Mouse (Mus musculus) heart, adult 2 months (tissue): Measurements from ENCODE around the gene Zcwpw1. TPM values are rescaled to one million over a fixed set of nuclear protein-coding genes. Genes with fewer than 3 reads are reported as not detected.
"Not testable (repeated sequence)": the region's sequence is repeated elsewhere in the genome, so short reads cannot be mapped to it uniquely, and the experiment has no call there.

Experiments used
- DNase-seq, 2 experiments: peaks; one replicate each; pipeline ENCODE4 v3.0.0; 2021
- H3K27ac ChIP-seq: fragments of 200-600 bp; 2 replicates; pipeline ENCODE4 v1.8.1; 2022
- H3K27me3 ChIP-seq: fragments of 200-500 bp; 2 replicates; pipeline ENCODE4 v1.6.1; 2012; ENCODE audit warnings: mild to moderate bottlenecking, low read length, inconsistent platforms, mixed read lengths; ENCODE audit not compliant: control insufficient read depth, insufficient read depth
- H3K36me3 ChIP-seq: fragments of 200-500 bp; 2 replicates; pipeline ENCODE4 v1.6.1; 2012; ENCODE audit warnings: low read length, inconsistent platforms; ENCODE audit not compliant: control insufficient read depth, insufficient read depth
- H3K4me1 ChIP-seq: fragments of 200-500 bp; 2 replicates; pipeline ENCODE4 v1.6.1; 2011; ENCODE audit warnings: low read length; ENCODE audit not compliant: control insufficient read depth, insufficient read depth
- H3K4me3 ChIP-seq: fragments of 200-600 bp; 2 replicates; pipeline ENCODE4 v1.8.1; 2022
- H3K79me2 ChIP-seq: fragments of 200-500 bp; replicated peaks from 2 replicates; pipeline ENCODE4 v1.6.1; 2012; ENCODE audit warnings: mild to moderate bottlenecking, inconsistent platforms, low read length, moderate library complexity, mixed read lengths; ENCODE audit not compliant: control insufficient read depth, insufficient read depth
- H3K9ac ChIP-seq: fragments of 200-500 bp; 2 replicates; pipeline ENCODE4 v1.6.1; 2012; ENCODE audit warnings: low read depth, mild to moderate bottlenecking, control low read depth, inconsistent platforms, low read length, mixed read lengths
- CTCF ChIP-seq: fragments of 200-600 bp; IDR thresholded peaks from 2 replicates; pipeline ENCODE4 v1.8.1; 2022; ENCODE audit warnings: antibody characterized with exemption, mild to moderate bottlenecking, moderate library complexity
- EP300 ChIP-seq: fragments of 200-500 bp; IDR thresholded peaks from 2 replicates; pipeline ENCODE4 v1.6.1; 2011; ENCODE audit warnings: low read depth, low read length, control low read depth; ENCODE audit not compliant: insufficient read depth
- POLR2A ChIP-seq: fragments of 200-500 bp; IDR thresholded peaks from 2 replicates; pipeline ENCODE4 v1.6.1; 2011; ENCODE audit warnings: mild to moderate bottlenecking, low read depth, low read length, control low read depth; ENCODE audit not compliant: insufficient read depth
- WGBS: fragments of 180-500 bp; shearing (Covaris S2); methylation state at CpG from one replicate; pipeline ENCODE4 v1.1.7; 2018; 5-methylcytosine and 5-hydroxymethylcytosine counted together
- intact Hi-C: fragments of 180-260 bp; cut with DNase I; formaldehyde crosslinking; loops from one replicate; pipeline ENCODE4 v1.15.1; 2025
- polyA plus RNA-seq: library from polyadenylated mRNA; depleted of rRNA; stranded (reverse); fragments of >200 nt; gene quantifications from 2 replicates; pipeline ENCODE4 v1.2.3, GENCODE M21; 2012
- total RNA-seq, 2 experiments: library from RNA; stranded (reverse); gene quantifications; 2 replicates each; pipeline ENCODE4 v1.2.3; 2021

Zcwpw1 gene
- total and polyA plus RNA-seq, 3 experiments: 0.39 to 0.52 (median 0.44) TPM

DNA sequence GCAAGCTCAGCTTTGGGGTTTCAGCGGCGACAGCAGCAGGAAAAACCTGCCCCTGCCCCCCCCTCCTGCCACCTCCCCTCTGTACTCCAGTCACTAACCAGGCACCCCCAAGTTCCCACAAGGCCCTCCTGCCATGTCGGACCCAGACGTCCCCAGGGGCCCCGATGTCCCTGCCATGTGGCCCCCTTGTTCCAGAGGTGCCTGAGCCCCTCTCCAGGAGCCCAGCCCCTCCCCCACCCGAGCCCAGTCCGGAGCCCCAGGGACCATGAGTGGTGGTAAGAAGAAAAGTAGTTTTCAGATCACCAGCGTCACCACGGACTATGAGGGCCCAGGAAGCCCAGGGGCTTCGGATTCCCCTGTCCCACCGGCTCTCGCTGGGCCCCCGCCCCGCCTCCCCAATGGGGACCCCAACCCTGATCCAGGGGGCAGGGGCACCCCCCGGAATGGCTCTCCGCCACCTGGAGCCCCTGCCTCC lies 40.7 kb upstream of the Zcwpw1 start:
- TF ChIP-seq POLR2A: no peak
- no peak for TF ChIP-seq EP300
- TF ChIP-seq CTCF: no peak
- Histone ChIP-seq H3K36me3 (peaks cover 5% of the 10 kb centered on the region; the same call in 1 of the 2 replicates), H3K4me1 (peaks cover 6% of the 10 kb centered on the region), H3K27me3 (no peaks in the 10 kb centered on the region), H3K79me2 (no peaks in the 10 kb centered on the region), H3K4me3 (peak overlapping the region; percentile 59), H3K9ac (peak overlapping the region; percentile 87), H3K27ac (peak overlapping the region; percentile 99)
- 2% methylated on average over 16 of the region's 16 CpGs for WGBS
- peak; percentile 55 to 67 for DNase-seq
- intact Hi-C loops: loop anchor here (5.0 kb wide), 2 partner anchors 215 to 235 kb away; partner anchors contain the start of genes Epo and Gnb2

DNA sequence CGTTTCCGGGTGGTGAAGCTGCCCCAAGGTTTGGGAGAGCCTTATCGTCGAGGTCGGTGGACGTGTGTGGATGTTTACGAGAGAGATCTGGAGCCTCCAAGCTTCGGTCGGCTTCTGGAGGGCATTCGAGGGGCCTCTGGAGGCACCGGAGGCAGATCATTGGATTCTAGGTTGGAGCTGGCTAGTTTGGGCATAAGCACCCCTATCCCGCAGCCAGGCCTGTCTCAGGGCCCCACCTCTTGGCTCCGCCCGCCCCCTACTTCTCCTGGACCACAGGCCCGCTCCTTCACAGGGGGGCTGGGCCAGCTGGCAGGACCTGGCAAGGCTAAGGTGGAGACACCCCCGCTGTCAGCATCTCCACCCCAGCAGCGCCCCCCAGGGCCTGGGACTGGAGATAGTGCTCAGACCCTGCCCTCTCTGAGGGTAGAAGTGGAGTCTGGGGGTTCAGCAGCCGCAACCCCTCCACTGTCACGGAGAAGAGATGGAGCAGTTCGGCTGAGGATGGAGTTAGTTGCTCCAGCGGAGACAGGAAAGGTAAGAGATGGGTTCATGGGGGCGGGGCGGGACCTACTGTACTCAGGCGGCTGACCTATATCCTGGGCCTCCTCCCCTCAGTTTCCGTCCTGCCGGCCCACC lies 40.2 kb upstream of the Zcwpw1 start:
- peak; percentile 74 to 82 for DNase-seq
- H3K4me1 ChIP-seq: peaks cover 8% of the 10 kb centered on the region
- no peaks in the 10 kb centered on the region for H3K27me3 ChIP-seq
- intact Hi-C loops: loop anchor here (5.0 kb wide), 2 partner anchors 215 to 235 kb away; partner anchors contain the start of genes Epo and Gnb2
- no peaks in the 10 kb centered on the region for H3K79me2 ChIP-seq
- peak overlapping the region; percentile 99 for H3K27ac ChIP-seq
- peak overlapping the region; percentile 59 for H3K4me3 ChIP-seq
- WGBS: 2% methylated on average over 26 of the region's 26 CpGs
- peak overlapping the region; percentile 87 for H3K9ac ChIP-seq
- peaks cover 10% of the 10 kb centered on the region; the same call in 1 of the 2 replicates for H3K36me3 ChIP-seq
- TF ChIP-seq EP300 (no peak), CTCF (peak; percentile 29), POLR2A (no peak)

DNA sequence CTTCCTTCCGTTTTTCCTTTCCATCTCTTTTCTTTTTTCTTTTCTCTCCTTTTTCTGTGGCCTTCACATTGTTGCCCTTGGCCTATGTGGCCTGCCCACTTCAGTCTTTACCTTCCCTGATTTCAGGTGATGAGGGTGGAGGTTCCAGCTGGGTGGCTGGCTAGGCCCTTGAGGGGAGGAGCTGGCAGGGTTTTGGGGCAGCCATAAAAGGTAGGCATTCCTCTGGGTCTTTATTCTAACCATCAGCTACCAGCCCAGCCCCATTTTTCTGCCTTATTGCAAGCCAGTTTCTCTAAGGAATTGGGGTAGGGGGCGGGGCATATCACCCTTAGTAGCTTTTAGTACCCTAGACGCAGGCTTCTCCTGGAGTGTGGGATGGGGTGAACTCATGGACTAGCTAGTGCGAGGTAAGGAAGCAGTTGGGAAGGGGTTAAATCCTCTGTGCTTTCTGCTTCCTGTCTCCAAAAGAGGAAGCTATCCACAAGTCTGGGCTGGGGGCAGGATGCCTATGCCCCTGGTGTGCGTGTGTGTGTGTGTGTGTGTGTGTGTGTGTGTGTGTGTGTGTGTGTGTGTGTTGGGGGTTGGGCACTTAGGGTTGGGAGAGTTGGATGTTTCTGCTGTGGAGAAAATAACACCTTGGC lies 39.3 kb upstream of the Zcwpw1 start:
- H3K4me1 ChIP-seq: peaks cover 10% of the 10 kb centered on the region
- H3K9ac ChIP-seq: peak overlapping the region; percentile 56
- TF ChIP-seq CTCF: no peak
- 0 out of 2 replicates have a peak, but pooled peaks have one; percentile 27 for TF ChIP-seq EP300
- no peak for TF ChIP-seq POLR2A
- intact Hi-C loops: loop anchor here (5.0 kb wide), 2 partner anchors 216 to 236 kb away; partner anchors contain the start of genes Epo and Gnb2
- H3K27ac ChIP-seq: peak overlapping the region; percentile 99
- no peaks in the 10 kb centered on the region for H3K79me2 ChIP-seq
- no peaks in the 10 kb centered on the region for H3K27me3 ChIP-seq
- WGBS: 10% methylated on average over 5 of the region's 5 CpGs
- H3K4me3 ChIP-seq: peak overlapping the region; percentile 44
- peak; percentile 53 to 67 for DNase-seq
- peaks cover 13% of the 10 kb centered on the region; the same call in 1 of the 2 replicates for H3K36me3 ChIP-seq

DNA sequence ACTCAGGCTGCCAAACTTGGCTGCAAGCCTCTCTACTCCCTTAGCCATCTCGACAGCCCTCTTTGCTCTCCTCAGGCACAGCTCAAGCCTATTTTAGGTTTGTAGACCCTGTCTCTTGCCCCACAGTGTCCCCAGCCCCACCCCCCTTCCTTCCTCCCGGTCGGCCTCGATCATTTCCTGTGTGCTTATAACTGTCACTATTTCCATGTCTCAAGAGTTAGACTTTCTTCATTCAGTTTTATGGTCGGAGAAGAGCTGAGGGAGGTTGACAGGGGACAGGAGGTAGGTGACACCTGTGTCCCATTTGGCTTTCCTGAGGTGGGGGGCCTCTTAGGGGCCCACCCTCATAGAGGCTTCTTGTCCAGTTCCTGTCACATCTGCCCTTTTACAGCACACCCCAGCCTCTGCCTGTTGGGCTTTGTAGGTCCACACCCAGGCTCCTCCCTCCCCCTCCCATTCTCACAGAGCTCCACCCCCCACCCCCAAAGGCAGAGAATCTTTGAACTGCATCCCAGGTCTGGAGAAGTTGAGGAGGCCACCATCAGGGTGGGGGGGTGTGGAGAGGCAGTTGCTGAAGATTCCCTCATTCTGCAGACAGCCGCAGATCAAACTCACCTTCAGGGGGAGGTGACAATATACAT lies 38.3 kb upstream of the Zcwpw1 start:
- 9% methylated on average over 6 of the region's 6 CpGs for WGBS
- Histone ChIP-seq H3K79me2 (no peaks in the 10 kb centered on the region), H3K27ac (peak overlapping the region; percentile 99), H3K27me3 (no peaks in the 10 kb centered on the region), H3K9ac (peak overlapping the region; percentile 37; the same call in 1 of the 2 replicates), H3K36me3 (peaks cover 18% of the 10 kb centered on the region; the same call in 1 of the 2 replicates), H3K4me3 (peak overlapping the region; percentile 37), H3K4me1 (peaks cover 12% of the 10 kb centered on the region)
- peak; percentile 37 to 40 for DNase-seq
- TF ChIP-seq CTCF (no peak), EP300 (0 out of 2 replicates have a peak, but pooled peaks have one; percentile 15), POLR2A (peak; percentile 44; the same call in 1 of the 2 replicates)
- intact Hi-C loops: loop anchor here (5.0 kb wide), 2 partner anchors 217 to 237 kb away; partner anchors contain the start of genes Epo and Gnb2

DNA sequence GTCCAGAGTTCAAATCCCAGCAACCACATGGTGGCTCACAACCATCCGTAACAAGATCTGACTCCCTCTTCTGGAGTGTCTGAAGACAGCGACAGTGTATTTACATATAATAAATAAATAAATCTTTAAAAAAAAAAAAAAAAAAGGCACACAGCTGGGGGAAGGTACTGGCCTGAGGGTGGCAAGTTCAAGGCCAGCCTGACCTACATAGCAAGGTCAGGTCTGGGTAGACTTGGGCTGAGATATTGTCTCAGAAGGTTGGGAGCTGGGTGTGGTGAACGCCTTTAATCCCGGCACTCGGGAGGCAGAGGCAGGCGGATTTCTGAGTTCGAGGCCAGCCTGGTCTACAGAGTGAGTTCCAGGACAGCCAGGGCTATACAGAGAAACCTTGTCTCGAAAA lies 37.4 kb upstream of the Zcwpw1 start:
- H3K4me3 ChIP-seq, H3K79me2 ChIP-seq, H3K9ac ChIP-seq, H3K27me3 ChIP-seq, DNase-seq, intact Hi-C loops: not testable (repeated sequence)
- H3K27ac ChIP-seq: peak overlapping the region; percentile 88
- peaks cover 18% of the 10 kb centered on the region; the same call in 1 of the 2 replicates for H3K36me3 ChIP-seq
- peaks cover 11% of the 10 kb centered on the region for H3K4me1 ChIP-seq
- 83% methylated on average over 8 of the region's 8 CpGs for WGBS
